Mouse (Mus musculus): ENCODE measurements at regions not wholly inside any gene's neighbourhood (a gene's known extent, or its start where the extent isn't known, plus 50 kb on each side); places are given as distances from the start of the nearest gene placed in this dataset.

GRCm38 (mm10) chr8:86275699-86276098 lies 304.8 kb downstream of the Abcc12 start:
- DNase-seq (ENCODE audit: low read depth): no peak

GRCm38 (mm10) chr8:86273811-86274210 lies 306.7 kb downstream of the Abcc12 start:
- peak; percentile 38 for DNase-seq (ENCODE audit: low read depth)

- DNase-seq (ENCODE audit: low read depth): no peak
Observed at GRCm38 (mm10) chr8:86272626-86273025, 307.9 kb downstream of the Abcc12 start.

- DNase-seq (ENCODE audit: low read depth): no peak
Observed at GRCm38 (mm10) chr8:86271477-86271876, 309.0 kb downstream of the Abcc12 start.

- DNase-seq (ENCODE audit: low read depth): no peak
Observed at GRCm38 (mm10) chr8:86258011-86258410, 322.5 kb downstream of the Abcc12 start.

GRCm38 (mm10) chr8:86255431-86255830 lies 325.1 kb downstream of the Abcc12 start:
- DNase-seq (ENCODE audit: low read depth): no peak

- no peak for DNase-seq (ENCODE audit: low read depth)
Observed at GRCm38 (mm10) chr8:86254680-86255079, 325.8 kb downstream of the Abcc12 start.

GRCm38 (mm10) chr8:86252696-86253355 lies 327.7 kb downstream of the Abcc12 start:
- no peak for DNase-seq (ENCODE audit: low read depth)

- DNase-seq (ENCODE audit: low read depth): no peak
Observed at GRCm38 (mm10) chr8:86234696-86235095, 345.8 kb downstream of the Abcc12 start.

GRCm38 (mm10) chr8:86231994-86232393 lies 348.5 kb downstream of the Abcc12 start:
- DNase-seq (ENCODE audit: low read depth): peak; percentile 13

- DNase-seq (ENCODE audit: low read depth): no peak
Observed at GRCm38 (mm10) chr8:86224851-86225250, 355.6 kb downstream of the Abcc12 start.

GRCm38 (mm10) chr8:86222715-86223114 lies 357.8 kb downstream of the Abcc12 start:
- no peak for DNase-seq (ENCODE audit: low read depth)

GRCm38 (mm10) chr8:86222228-86222627 lies 358.3 kb downstream of the Abcc12 start:
- DNase-seq (ENCODE audit: low read depth): no peak

- DNase-seq (ENCODE audit: low read depth): no peak
Observed at GRCm38 (mm10) chr8:86214399-86214798, 366.1 kb downstream of the Abcc12 start.

GRCm38 (mm10) chr8:86212461-86212860 lies 368.0 kb downstream of the Abcc12 start:
- DNase-seq (ENCODE audit: low read depth): no peak

- DNase-seq (ENCODE audit: low read depth): peak; percentile 52
Observed at GRCm38 (mm10) chr8:86208812-86209262, 368.1 kb downstream of the Phkb start.

- no peak for DNase-seq (ENCODE audit: low read depth)
Observed at GRCm38 (mm10) chr8:86204421-86205229, 363.9 kb downstream of the Phkb start.

GRCm38 (mm10) chr8:86203107-86203506 lies 362.3 kb downstream of the Phkb start:
- no peak for DNase-seq (ENCODE audit: low read depth)

- no peak for DNase-seq (ENCODE audit: low read depth)
Observed at GRCm38 (mm10) chr8:86201830-86202229, 361.1 kb downstream of the Phkb start.

GRCm38 (mm10) chr8:86192262-86192661 lies 351.5 kb downstream of the Phkb start:
- DNase-seq (ENCODE audit: low read depth): no peak

GRCm38 (mm10) chr8:86184671-86185070 lies 343.9 kb downstream of the Phkb start:
- no peak for DNase-seq (ENCODE audit: low read depth)

GRCm38 (mm10) chr8:86180793-86181192 lies 340.0 kb downstream of the Phkb start:
- no peak for DNase-seq (ENCODE audit: low read depth)

- peak; percentile 17 for DNase-seq (ENCODE audit: low read depth)
Observed at GRCm38 (mm10) chr8:86170091-86170490, 329.3 kb downstream of the Phkb start.

Measured in NIH3T3 (cell line).